Mouse (Mus musculus): ENCODE measurements at regions not wholly inside any gene's neighbourhood (a gene's known extent, or its start where the extent isn't known, plus 50 kb on each side); places are given as distances from the start of the nearest gene placed in this dataset.

DNA sequence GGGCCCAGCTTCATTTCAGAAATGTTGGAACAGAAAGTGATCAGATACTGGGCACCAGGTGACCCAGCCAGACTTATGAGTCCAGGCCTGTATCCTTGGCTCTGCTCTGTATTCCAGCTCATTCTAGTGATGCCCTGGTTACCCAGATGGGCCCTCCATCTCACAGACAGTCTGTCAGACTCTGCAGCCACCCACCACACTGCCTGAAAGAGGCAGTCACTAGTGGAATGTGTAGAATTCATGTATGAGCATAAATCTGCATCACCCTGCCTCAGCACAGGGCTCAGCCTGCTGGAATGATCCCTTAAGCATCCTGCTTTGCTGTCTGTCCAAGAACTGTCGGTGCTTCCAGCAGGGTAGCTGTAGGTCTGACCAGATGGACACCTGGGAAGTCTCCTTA lies 51.8 kb upstream of the Nectin1 start:
- TF ChIP-seq CTCF (IDR thresholded peaks at IDR 0.05; ENCODE audit: extremely low read depth, insufficient read length, insufficient replicate concordance, low read depth, low read length) (no peak), POLR2A (IDR thresholded peaks at IDR 0.05; ENCODE audit: low read depth, low read length) (no peak)

Data from small intestine, adult 2 months (tissue).